Mouse (Mus musculus): ENCODE measurements at regions not wholly inside any gene's neighbourhood (a gene's known extent, or its start where the extent isn't known, plus 50 kb on each side); places are given as distances from the start of the nearest gene placed in this dataset.
A peak's percentile ranks its signal among the peaks of the same experiment; 100 is the strongest.

GRCm38 (mm10) chr5:43422815-43423687 is 92.3 kb upstream of the C1qtnf7 start:
- Histone ChIP-seq H3K27me3 (ENCODE audit: control insufficient read depth, insufficient read depth, insufficient read length) (no peaks in the 10 kb centered on the region), H3K36me3 (ENCODE audit: control insufficient read depth, insufficient read depth) (no peaks in the 10 kb centered on the region), H3K79me2 (ENCODE audit: control insufficient read depth, insufficient read depth) (no peaks in the 10 kb centered on the region), H3ac (ENCODE audit: control insufficient read depth, insufficient read length) (no peak overlapping the region), H3K4me3 (no peak overlapping the region), H3K4me2 (ENCODE audit: low read depth) (no peak overlapping the region)
- TF ChIP-seq MYOG (IDR thresholded peaks at IDR 0.05; ENCODE audit: control insufficient read depth in 1 of 3, insufficient read depth in 1 of 3, insufficient read length in 2 of 3, low read depth in 2 of 3) (no peak), SRF (IDR thresholded peaks at IDR 0.05; ENCODE audit: control insufficient read depth, insufficient read length, low read depth) (no peak), E2F4 (IDR thresholded peaks at IDR 0.05; ENCODE audit: insufficient read depth) (no peak), POLR2AphosphoS2 (IDR thresholded peaks at IDR 0.05; ENCODE audit: insufficient read length, low read depth) (no peak), POLR2A (IDR thresholded peaks at IDR 0.05; ENCODE audit: insufficient read length, low read depth) (no peak), REST (IDR thresholded peaks at IDR 0.05; ENCODE audit: insufficient read depth, insufficient read length) (no peak), TCF12 (IDR thresholded peaks at IDR 0.05; ENCODE audit: insufficient read depth, poor library complexity, severe bottlenecking) (no peak)

- no peak for TF ChIP-seq E2F4 (IDR thresholded peaks at IDR 0.05; ENCODE audit: insufficient read depth)
- TF ChIP-seq MAX (IDR thresholded peaks at IDR 0.05; ENCODE audit: low read depth), result no peak
- no peak for TF ChIP-seq MYOG (IDR thresholded peaks at IDR 0.05; ENCODE audit: control insufficient read depth in 1 of 3, insufficient read depth in 1 of 3, insufficient read length in 2 of 3, low read depth in 2 of 3)
- no peak for TF ChIP-seq REST (IDR thresholded peaks at IDR 0.05; ENCODE audit: insufficient read depth, insufficient read length)
- TF ChIP-seq POLR2AphosphoS2 (IDR thresholded peaks at IDR 0.05; ENCODE audit: insufficient read length, low read depth), result no peak
- TF ChIP-seq USF1 (IDR thresholded peaks at IDR 0.05; ENCODE audit: low read depth), result no peak
- TF ChIP-seq MYOD1 (IDR thresholded peaks at IDR 0.05; ENCODE audit: control insufficient read depth in 1 of 3, insufficient read length in 2 of 3, low read depth in 2 of 3), result no peak
- TF ChIP-seq TCF3 (IDR thresholded peaks at IDR 0.05; ENCODE audit: insufficient read length, low read depth), result no peak
- no peak for TF ChIP-seq POLR2A (IDR thresholded peaks at IDR 0.05; ENCODE audit: insufficient read length, low read depth)
- TF ChIP-seq CEBPB (IDR thresholded peaks at IDR 0.05; ENCODE audit: insufficient read depth, poor library complexity, severe bottlenecking), result no peak
- no peak for TF ChIP-seq SRF (IDR thresholded peaks at IDR 0.05; ENCODE audit: control insufficient read depth, insufficient read length, low read depth)
- no peak for TF ChIP-seq TCF12 (IDR thresholded peaks at IDR 0.05; ENCODE audit: insufficient read depth, poor library complexity, severe bottlenecking)
- Histone ChIP-seq H3K79me2 (ENCODE audit: control insufficient read depth, insufficient read depth) (no peaks in the 10 kb centered on the region), H3ac (ENCODE audit: control insufficient read depth, insufficient read length) (no peak overlapping the region), H3K36me3 (ENCODE audit: control insufficient read depth, insufficient read depth) (no peaks in the 10 kb centered on the region), H3K4me2 (ENCODE audit: low read depth) (no peak overlapping the region), H3K27me3 (ENCODE audit: control insufficient read depth, insufficient read depth, insufficient read length) (no peaks in the 10 kb centered on the region), H3K4me3 (no peak overlapping the region)
Measured at GRCm38 (mm10) chr5:43424551-43425257, 90.6 kb upstream of the C1qtnf7 start.

GRCm38 (mm10) chr5:43433337-43433736 is 82.0 kb upstream of the C1qtnf7 start:
- H3K4me2 ChIP-seq (ENCODE audit: low read depth), result no peak overlapping the region
- H3K79me2 ChIP-seq (ENCODE audit: control insufficient read depth, insufficient read depth), result no peaks in the 10 kb centered on the region
- H3ac ChIP-seq (ENCODE audit: control insufficient read depth, insufficient read length), result no peak overlapping the region
- no peak overlapping the region for H3K4me3 ChIP-seq
- no peaks in the 10 kb centered on the region for H3K27me3 ChIP-seq (ENCODE audit: control insufficient read depth, insufficient read depth, insufficient read length)
- TF ChIP-seq CEBPB (IDR thresholded peaks at IDR 0.05; ENCODE audit: insufficient read depth, poor library complexity, severe bottlenecking), result peak; percentile 50; the same call in 1 of the 2 replicates
- TF ChIP-seq MAX (IDR thresholded peaks at IDR 0.05; ENCODE audit: low read depth), result no peak
- no peaks in the 10 kb centered on the region for H3K36me3 ChIP-seq (ENCODE audit: control insufficient read depth, insufficient read depth)

GRCm38 (mm10) chr5:43439191-43439590 is 76.1 kb upstream of the C1qtnf7 start:
- Histone ChIP-seq H3ac (ENCODE audit: control insufficient read depth, insufficient read length) (no peak overlapping the region), H3K36me3 (ENCODE audit: control insufficient read depth, insufficient read depth) (no peaks in the 10 kb centered on the region), H3K27me3 (ENCODE audit: control insufficient read depth, insufficient read depth, insufficient read length) (no peaks in the 10 kb centered on the region), H3K79me2 (ENCODE audit: control insufficient read depth, insufficient read depth) (no peaks in the 10 kb centered on the region), H3K4me3 (no peak overlapping the region), H3K4me2 (ENCODE audit: low read depth) (no peak overlapping the region)
- TF ChIP-seq TCF12 (IDR thresholded peaks at IDR 0.05; ENCODE audit: insufficient read depth, poor library complexity, severe bottlenecking), result no peak
- TF ChIP-seq CEBPB (IDR thresholded peaks at IDR 0.05; ENCODE audit: insufficient read depth, poor library complexity, severe bottlenecking), result no peak
- TF ChIP-seq E2F4 (IDR thresholded peaks at IDR 0.05; ENCODE audit: insufficient read depth), result no peak
- TF ChIP-seq MYOG (IDR thresholded peaks at IDR 0.05; ENCODE audit: control insufficient read depth in 1 of 3, insufficient read depth in 1 of 3, insufficient read length in 2 of 3, low read depth in 2 of 3), result no peak
- TF ChIP-seq REST (IDR thresholded peaks at IDR 0.05; ENCODE audit: insufficient read depth, insufficient read length), result no peak
- no peak for TF ChIP-seq POLR2AphosphoS2 (IDR thresholded peaks at IDR 0.05; ENCODE audit: insufficient read length, low read depth)
- no peak for TF ChIP-seq USF1 (IDR thresholded peaks at IDR 0.05; ENCODE audit: low read depth)
- TF ChIP-seq POLR2A (IDR thresholded peaks at IDR 0.05; ENCODE audit: insufficient read length, low read depth), result no peak

GRCm38 (mm10) chr5:43441306-43441705 is 74.0 kb upstream of the C1qtnf7 start:
- H3K27me3 ChIP-seq (ENCODE audit: control insufficient read depth, insufficient read depth, insufficient read length), result no peaks in the 10 kb centered on the region
- no peaks in the 10 kb centered on the region for H3K36me3 ChIP-seq (ENCODE audit: control insufficient read depth, insufficient read depth)
- H3K4me2 ChIP-seq (ENCODE audit: low read depth), result no peak overlapping the region
- no peak overlapping the region for H3ac ChIP-seq (ENCODE audit: control insufficient read depth, insufficient read length)
- H3K4me3 ChIP-seq, result no peak overlapping the region
- no peaks in the 10 kb centered on the region for H3K79me2 ChIP-seq (ENCODE audit: control insufficient read depth, insufficient read depth)
- TF ChIP-seq CEBPB (IDR thresholded peaks at IDR 0.05; ENCODE audit: insufficient read depth, poor library complexity, severe bottlenecking) (no peak), E2F4 (IDR thresholded peaks at IDR 0.05; ENCODE audit: insufficient read depth) (no peak), MYOG (IDR thresholded peaks at IDR 0.05; ENCODE audit: control insufficient read depth in 1 of 3, insufficient read depth in 1 of 3, insufficient read length in 2 of 3, low read depth in 2 of 3) (no peak), MAX (IDR thresholded peaks at IDR 0.05; ENCODE audit: low read depth) (no peak), TCF12 (IDR thresholded peaks at IDR 0.05; ENCODE audit: insufficient read depth, poor library complexity, severe bottlenecking) (no peak), REST (IDR thresholded peaks at IDR 0.05; ENCODE audit: insufficient read depth, insufficient read length) (no peak), USF1 (IDR thresholded peaks at IDR 0.05; ENCODE audit: low read depth) (no peak), TCF3 (IDR thresholded peaks at IDR 0.05; ENCODE audit: insufficient read length, low read depth) (no peak), POLR2AphosphoS2 (IDR thresholded peaks at IDR 0.05; ENCODE audit: insufficient read length, low read depth) (no peak)
